Mouse (Mus musculus) limb, embryonic 13.5 days (tissue): ENCODE measurements at regions not wholly inside any gene's neighbourhood (a gene's known extent, or its start where the extent isn't known, plus 50 kb on each side); places are given as distances from the start of the nearest gene placed in this dataset.

Source experiments
- ATAC-seq: fragments of 200-750 bp; cut with Nextera tagmentation; 2 replicates; pipeline ENCODE4 v1.8.0; 2017; ENCODE audit warnings: low read depth, moderate number of reproducible peaks, moderate TSS enrichment; ENCODE audit not compliant: low FRiP score
- H3K27ac ChIP-seq: fragments of 300-500 bp; sonication (generic); 2 replicates; pipeline ENCODE4 v1.5.1; 2015; ENCODE audit warnings: inconsistent platforms, mild to moderate bottlenecking, moderate library complexity
- H3K27me3 ChIP-seq: fragments of 300-500 bp; sonication (generic); 2 replicates; pipeline ENCODE4 v1.6.1; 2015; ENCODE audit warnings: mild to moderate bottlenecking, inconsistent platforms
- H3K36me3 ChIP-seq: fragments of 300-500 bp; sonication (generic); 2 replicates; pipeline ENCODE4 v1.6.1; 2015; ENCODE audit warnings: inconsistent platforms, mild to moderate bottlenecking, moderate library complexity
- H3K4me1 ChIP-seq: fragments of 300-500 bp; sonication (generic); 2 replicates; pipeline ENCODE4 v1.6.1; 2015; ENCODE audit warnings: inconsistent platforms
- H3K4me2 ChIP-seq: fragments of 300-500 bp; sonication (generic); replicated peaks from 2 replicates; pipeline ENCODE4 v1.6.1; 2015; ENCODE audit warnings: inconsistent platforms, mild to moderate bottlenecking, moderate library complexity
- H3K4me3 ChIP-seq: fragments of 300-500 bp; sonication (generic); 2 replicates; pipeline ENCODE4 v1.5.1; 2015; ENCODE audit warnings: moderate library complexity, mild to moderate bottlenecking, inconsistent platforms
- H3K9ac ChIP-seq: fragments of 300-500 bp; sonication (generic); 2 replicates; pipeline ENCODE4 v1.6.1; 2015; ENCODE audit warnings: mild to moderate bottlenecking, inconsistent platforms
- H3K9me3 ChIP-seq: fragments of 300-500 bp; sonication (generic); 2 replicates; pipeline ENCODE4 v1.6.1; 2016; ENCODE audit warnings: inconsistent platforms
- WGBS: fragments of 180-500 bp; shearing (Covaris S2); methylation state at CpG from one replicate; pipeline ENCODE4 v1.1.7; 2015; 5-methylcytosine and 5-hydroxymethylcytosine counted together

- Histone ChIP-seq H3K4me1 (peaks cover 11% of the 10 kb centered on the region; the same call in 1 of the 2 replicates), H3K27me3 (no peaks in the 10 kb centered on the region), H3K4me3 (no peak overlapping the region), H3K4me2 (no peak overlapping the region), H3K36me3 (no peaks in the 10 kb centered on the region), H3K27ac (no peak overlapping the region), H3K9me3 (no peaks in the 10 kb centered on the region), H3K9ac (no peak overlapping the region)
- no peak for ATAC-seq
- 40% methylated on average over 11 of the region's 11 CpGs for WGBS
These were observed 85.5 kb upstream of the Arhgap24 start for GRCm38 (mm10) chr5:102395608-102396146.

- no peaks in the 10 kb centered on the region for H3K27me3 ChIP-seq
- no peak overlapping the region for H3K4me2 ChIP-seq
- H3K27ac ChIP-seq, result no peak overlapping the region
- peaks cover 11% of the 10 kb centered on the region; the same call in 1 of the 2 replicates for H3K4me1 ChIP-seq
- ATAC-seq, result no peak
- H3K36me3 ChIP-seq, result no peaks in the 10 kb centered on the region
- H3K4me3 ChIP-seq, result no peak overlapping the region
- no peak overlapping the region for H3K9ac ChIP-seq
- 84% methylated on average over 4 of the region's 4 CpGs for WGBS
- H3K9me3 ChIP-seq, result no peaks in the 10 kb centered on the region
These were observed 82.2 kb upstream of the Arhgap24 start for GRCm38 (mm10) chr5:102399006-102399405.

GRCm38 (mm10) chr5:102417642-102418041 is 63.5 kb upstream of the Arhgap24 start:
- ATAC-seq, result no peak
- H3K9ac ChIP-seq, result no peak overlapping the region
- H3K36me3 ChIP-seq, result no peaks in the 10 kb centered on the region
- H3K27me3 ChIP-seq, result no peaks in the 10 kb centered on the region
- no peaks in the 10 kb centered on the region for H3K4me1 ChIP-seq
- WGBS, result 57% methylated on average over 5 of the region's 5 CpGs
- no peaks in the 10 kb centered on the region; the same call in 1 of the 2 replicates for H3K9me3 ChIP-seq
- H3K4me2 ChIP-seq, result no peak overlapping the region
- no peak overlapping the region for H3K4me3 ChIP-seq
- no peak overlapping the region for H3K27ac ChIP-seq

GRCm38 (mm10) chr5:102419089-102419488 is 62.1 kb upstream of the Arhgap24 start:
- Histone ChIP-seq H3K9ac (no peak overlapping the region), H3K27me3 (no peaks in the 10 kb centered on the region), H3K9me3 (no peaks in the 10 kb centered on the region; the same call in 1 of the 2 replicates), H3K27ac (no peak overlapping the region), H3K4me2 (no peak overlapping the region), H3K36me3 (no peaks in the 10 kb centered on the region), H3K4me1 (no peaks in the 10 kb centered on the region), H3K4me3 (no peak overlapping the region)
- 30% methylated on average over 1 of the region's 1 CpGs for WGBS
- ATAC-seq, result no peak

GRCm38 (mm10) chr5:102424636-102425242 is 56.5 kb upstream of the Arhgap24 start:
- Histone ChIP-seq H3K36me3 (no peaks in the 10 kb centered on the region), H3K9me3 (no peaks in the 10 kb centered on the region; the same call in 1 of the 2 replicates), H3K4me2 (no peak overlapping the region), H3K27ac (no peak overlapping the region), H3K4me1 (no peaks in the 10 kb centered on the region), H3K9ac (no peak overlapping the region), H3K4me3 (no peak overlapping the region), H3K27me3 (no peaks in the 10 kb centered on the region)
- 88% methylated on average over 16 of the region's 16 CpGs for whole genome bisulfite sequencing
- ATAC-seq, result no peak

GRCm38 (mm10) chr5:102428310-102428709 is 52.9 kb upstream of the Arhgap24 start:
- H3K27me3 ChIP-seq, result no peaks in the 10 kb centered on the region
- no peaks in the 10 kb centered on the region for H3K36me3 ChIP-seq
- H3K4me3 ChIP-seq, result no peak overlapping the region
- no peaks in the 10 kb centered on the region for H3K9me3 ChIP-seq
- H3K4me2 ChIP-seq, result no peak overlapping the region
- H3K4me1 ChIP-seq, result no peaks in the 10 kb centered on the region
- no peak for ATAC-seq
- H3K9ac ChIP-seq, result no peak overlapping the region
- WGBS, result 72% methylated on average over 3 of the region's 3 CpGs
- H3K27ac ChIP-seq, result no peak overlapping the region
